Mouse (Mus musculus): Measurements from ENCODE around the gene Map2.

Gene Map2

DNA sequence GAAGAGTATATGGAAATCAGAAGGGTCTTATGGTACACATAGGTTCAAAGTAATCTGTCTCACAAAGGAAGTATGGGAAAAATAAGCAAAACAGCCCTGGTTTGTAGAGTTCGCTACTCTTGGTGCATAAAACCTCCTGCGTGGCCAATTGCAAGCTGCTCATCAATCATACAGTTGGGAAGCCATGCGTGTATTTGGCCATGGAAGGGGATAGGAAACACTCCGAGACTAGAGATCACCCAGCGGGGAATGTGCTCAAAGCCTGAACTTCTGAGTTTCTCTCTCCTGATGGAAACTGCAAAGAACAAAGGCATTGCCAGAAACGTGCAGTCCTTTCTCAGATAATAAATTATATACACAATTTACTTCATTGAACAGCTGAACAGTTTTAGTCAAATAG is 124.3 kb downstream of the Map2 start:
- no peak for DNase-seq (ENCODE audit: low spot score)

GRCm38 (mm10) chr1:66320378-66321135 is 145.5 kb downstream of the Map2 start:
- peak; percentile 7 for DNase-seq (ENCODE audit: low spot score)

- DNase-seq (ENCODE audit: low spot score): no peak
Observed at GRCm38 (mm10) chr1:66321136-66321502, 146.0 kb downstream of the Map2 start.

DNA sequence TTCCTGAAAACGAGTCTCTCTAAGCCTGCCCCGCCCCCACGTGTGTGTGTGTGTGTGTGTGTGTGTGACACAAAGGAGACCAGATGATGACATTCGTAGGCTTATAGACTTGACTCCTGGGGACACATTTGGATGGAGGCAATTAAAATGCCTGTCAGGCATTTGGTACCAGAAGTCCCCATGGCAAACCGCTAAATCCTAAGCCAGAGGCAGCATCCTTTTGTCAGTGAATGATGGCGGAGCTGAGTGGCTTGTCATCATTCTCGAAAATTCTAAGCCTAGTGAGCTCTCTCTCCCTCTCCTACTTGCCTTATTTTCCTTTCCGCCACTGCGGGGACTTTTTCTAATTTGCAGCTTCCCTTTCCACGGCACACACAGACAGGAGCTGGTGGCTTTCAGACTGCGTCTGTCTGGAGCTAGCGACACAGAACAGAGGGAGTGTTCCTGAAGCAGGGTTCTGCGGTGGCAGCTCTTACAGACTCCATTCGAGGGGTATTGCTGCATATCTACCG is 146.6 kb downstream of the Map2 start:
- peak; percentile 35 for DNase-seq (ENCODE audit: low spot score)

GRCm38 (mm10) chr1:66323461-66323860 is 148.4 kb downstream of the Map2 start:
- no peak for DNase-seq (ENCODE audit: low spot score)

DNA sequence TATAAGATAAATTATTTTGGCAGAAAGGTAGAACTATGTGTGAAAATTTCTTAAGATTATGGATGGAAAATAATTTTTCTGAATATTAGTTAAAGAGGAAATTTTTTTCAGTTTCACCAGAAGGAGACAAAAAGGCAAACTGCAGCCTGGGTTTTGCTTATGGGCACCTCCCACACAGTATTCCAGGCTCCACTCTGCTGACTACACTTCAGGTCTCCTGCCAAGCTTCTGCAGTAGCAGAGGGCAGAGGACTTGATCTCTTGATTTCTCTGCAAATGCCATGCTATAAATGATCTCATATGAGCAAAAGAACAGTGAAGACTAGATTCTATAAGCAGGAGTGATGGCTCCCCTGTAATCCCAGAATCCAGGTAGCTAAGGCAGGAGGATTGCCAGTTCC is 149.9 kb downstream of the Map2 start:
- no peak for DNase-seq (ENCODE audit: low spot score)

DNA sequence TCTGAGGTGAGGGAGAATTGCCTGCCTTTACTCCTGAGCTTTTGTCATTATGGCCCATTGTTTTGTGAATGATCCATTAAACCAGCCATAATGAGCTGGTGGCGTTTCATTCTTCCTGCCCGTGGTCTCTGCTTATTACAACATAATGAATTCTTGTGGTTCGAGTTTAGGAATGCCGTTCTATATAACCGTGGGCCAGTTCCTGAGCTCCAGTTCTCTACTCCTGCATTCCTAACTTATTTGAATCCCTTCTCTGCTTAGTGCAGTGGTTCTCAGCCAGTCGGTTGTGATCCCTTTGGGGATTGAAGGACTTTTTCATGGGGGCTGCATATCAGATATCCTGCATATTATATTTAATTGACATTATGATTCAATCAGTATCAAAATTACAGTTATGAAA is 153.9 kb downstream of the Map2 start:
- no peak for DNase-seq (ENCODE audit: low spot score)

- DNase-seq (ENCODE audit: low spot score): no peak
Observed at GRCm38 (mm10) chr1:66329534-66329933, 154.5 kb downstream of the Map2 start.

DNA sequence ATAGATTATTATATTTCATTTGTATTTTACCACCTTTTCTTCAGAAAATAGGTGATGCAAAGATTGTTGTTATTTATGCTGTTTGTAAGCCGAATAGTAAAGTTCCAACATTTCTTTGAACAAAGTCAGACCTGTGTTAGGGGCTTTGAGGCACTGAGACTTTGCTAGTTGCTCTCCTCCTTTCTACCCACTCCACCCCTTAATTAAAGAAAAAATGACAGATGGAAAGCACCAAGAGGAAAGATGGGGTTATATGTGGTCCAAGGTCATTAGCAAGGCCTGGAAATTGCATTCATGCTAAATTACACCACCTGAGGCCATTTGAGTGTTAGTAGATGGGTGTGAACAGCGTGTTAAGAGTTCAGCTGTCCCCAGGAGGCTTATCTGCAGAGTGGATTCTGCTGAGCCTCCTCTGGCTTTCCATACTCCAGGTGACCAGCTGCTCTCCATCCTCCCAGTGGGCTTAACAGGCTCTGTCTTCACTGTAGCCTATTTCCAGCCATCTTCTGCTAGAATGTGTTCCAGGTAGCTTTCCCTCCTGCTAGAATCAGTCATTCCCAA is 160.7 kb downstream of the Map2 start:
- DNase-seq (ENCODE audit: low spot score): no peak

DNA sequence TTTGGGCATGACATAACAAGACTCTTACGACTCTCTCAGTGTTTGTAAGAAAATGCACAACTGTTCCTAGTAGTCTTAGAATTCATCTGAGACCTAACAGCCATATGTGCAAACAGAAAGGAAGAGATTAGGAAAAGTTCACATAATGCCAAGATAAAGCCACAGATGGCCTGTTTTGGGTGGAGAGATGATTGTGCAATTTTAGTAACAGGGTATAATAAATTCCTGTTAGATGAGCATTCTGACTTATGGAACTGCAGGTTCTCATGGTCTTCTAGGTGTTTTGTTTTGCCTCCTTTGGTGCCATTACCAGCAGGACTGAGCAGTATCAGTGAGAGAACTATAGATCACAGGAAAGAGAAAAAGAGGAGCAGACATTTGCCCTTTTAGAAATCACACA is 164.1 kb downstream of the Map2 start:
- DNase-seq (ENCODE audit: low spot score): no peak

- DNase-seq (ENCODE audit: low spot score): no peak
Observed at GRCm38 (mm10) chr1:66348404-66349165, 173.5 kb downstream of the Map2 start.

GRCm38 (mm10) chr1:66349166-66349835 is 174.2 kb downstream of the Map2 start:
- no peak for DNase-seq (ENCODE audit: low spot score)

GRCm38 (mm10) chr1:66351366-66351765 is 176.3 kb downstream of the Map2 start:
- DNase-seq (ENCODE audit: low spot score): no peak

GRCm38 (mm10) chr1:66361799-66362198 is 186.7 kb downstream of the Map2 start:
- no peak for DNase-seq (ENCODE audit: low spot score)

- no peak for DNase-seq (ENCODE audit: low spot score)
Observed at GRCm38 (mm10) chr1:66363285-66363684, 188.2 kb downstream of the Map2 start.

DNA sequence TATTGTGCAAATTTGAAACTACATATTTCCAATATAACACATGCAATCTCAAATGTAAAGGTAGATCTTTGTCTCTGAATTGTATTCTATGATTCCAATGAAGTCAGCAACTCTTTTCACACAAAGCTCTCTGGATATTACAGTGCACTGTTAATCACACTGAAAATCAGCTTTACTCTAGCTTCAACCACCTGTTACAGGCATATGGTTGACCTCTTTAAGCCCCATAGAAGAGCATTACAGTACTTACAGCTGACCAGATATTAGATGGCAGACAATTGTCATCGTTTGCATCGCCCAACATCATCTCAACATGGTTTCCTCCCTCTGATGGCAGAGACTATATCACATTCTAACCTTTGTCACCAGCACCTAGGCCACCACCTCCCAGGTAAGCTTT is 189.3 kb downstream of the Map2 start:
- no peak for DNase-seq (ENCODE audit: low spot score)

GRCm38 (mm10) chr1:66365600-66365999 is 190.5 kb downstream of the Map2 start:
- DNase-seq (ENCODE audit: low spot score): no peak

DNA sequence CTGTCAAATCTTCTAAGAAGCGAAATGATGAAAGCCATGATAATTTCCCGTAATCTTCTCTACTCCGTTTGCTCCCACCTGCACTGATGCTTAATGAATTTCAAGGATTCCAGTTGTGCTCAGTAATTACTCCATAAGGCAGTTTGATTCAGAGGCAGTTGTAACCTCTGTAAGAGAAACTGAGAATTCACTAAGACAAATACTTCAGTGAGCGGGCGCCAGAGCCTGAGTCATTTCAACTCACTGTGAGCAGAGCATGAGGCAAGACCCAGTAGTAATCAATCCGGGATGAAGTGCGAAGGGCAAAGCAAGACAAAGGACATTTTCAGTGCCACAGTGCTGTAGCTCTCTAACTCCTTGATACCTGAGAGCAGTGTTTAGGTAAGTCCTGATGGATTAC is 194.4 kb downstream of the Map2 start:
- DNase-seq (ENCODE audit: low spot score): no peak

DNA sequence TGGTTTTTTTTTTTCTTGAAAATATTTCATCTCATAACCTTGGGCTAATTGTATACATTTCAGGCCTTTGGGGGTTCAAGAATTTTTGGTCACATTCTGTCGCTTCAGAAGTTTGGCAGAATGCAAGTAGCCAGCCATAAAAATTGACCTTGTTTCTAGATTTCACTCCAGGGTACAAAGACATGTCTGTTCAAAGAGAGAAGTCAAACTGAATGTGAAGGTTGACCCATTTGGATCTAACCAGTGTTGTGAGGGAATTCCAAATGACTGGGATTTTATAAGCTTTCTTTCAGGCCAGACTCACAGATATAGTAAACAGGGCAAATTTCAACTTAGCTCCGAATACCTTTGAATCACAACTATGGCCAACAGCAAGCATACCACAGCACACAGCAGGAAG is 196.3 kb downstream of the Map2 start:
- no peak for DNase-seq (ENCODE audit: low spot score)

GRCm38 (mm10) chr1:66386321-66386720 is 211.2 kb downstream of the Map2 start:
- no peak for DNase-seq (ENCODE audit: low spot score)

DNA sequence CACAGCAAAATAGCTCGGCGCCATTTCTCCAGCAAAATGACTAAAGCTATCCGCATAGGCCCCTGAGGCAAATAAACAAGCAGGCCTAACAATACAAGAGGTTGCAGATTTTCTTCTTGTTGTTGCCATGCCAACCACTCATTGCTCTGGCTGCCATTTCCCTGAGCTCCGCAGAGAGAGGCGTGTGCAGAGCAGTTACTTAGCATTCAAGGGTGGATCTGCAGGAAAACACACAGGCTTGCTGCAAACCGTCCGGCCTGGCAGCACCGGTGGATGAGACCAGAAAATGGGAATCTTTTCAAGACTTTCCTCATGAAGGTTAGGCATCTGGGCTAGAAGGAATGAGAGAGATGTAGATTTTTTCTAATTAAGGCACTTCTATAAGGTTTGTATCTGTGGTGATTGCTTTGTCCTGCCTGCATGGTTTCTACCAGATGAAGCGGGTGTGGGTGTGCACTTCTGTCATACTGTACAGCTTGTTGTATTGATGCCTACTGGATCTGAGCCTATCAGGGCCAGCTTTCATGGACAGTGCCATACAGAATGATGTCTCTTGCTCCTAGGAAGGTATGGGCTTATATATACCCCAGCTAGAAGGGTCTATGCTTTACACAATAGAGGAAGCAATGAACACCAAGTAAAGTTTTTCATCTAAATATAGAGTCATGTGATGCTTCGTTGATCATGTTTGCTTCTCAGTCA is 211.8 kb downstream of the Map2 start:
- DNase-seq (ENCODE audit: low spot score): peak; percentile 72

DNA sequence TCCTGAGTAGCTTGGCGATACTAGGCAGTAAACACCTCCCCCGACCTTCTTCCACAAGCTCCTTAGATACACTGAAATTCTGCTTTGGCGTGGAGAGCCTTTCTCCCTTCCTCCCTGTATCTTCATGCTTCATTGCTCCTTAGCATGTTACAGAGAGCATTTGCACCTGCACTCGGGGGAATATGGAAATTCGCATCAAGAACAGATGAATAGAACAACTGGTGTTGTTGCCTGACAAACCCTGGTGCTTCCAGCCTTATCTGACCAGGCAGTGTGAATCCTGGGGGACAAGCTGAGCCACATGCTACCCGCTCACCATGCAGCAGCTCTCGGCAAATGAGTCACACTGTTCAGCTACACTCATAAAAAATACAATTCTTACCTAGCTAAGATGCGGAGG is 213.5 kb downstream of the Map2 start:
- peak; percentile 27 for DNase-seq (ENCODE audit: low spot score)

Data from embryo, embryonic 10 days (tissue).